Mouse (Mus musculus): ENCODE measurements around the gene Trir. TPM values are rescaled to one million over a fixed set of nuclear protein-coding genes. Genes with fewer than 3 reads are reported as not detected.

The Trir gene
- total RNA-seq, 2 experiments from 2014 or later = 94.0 to 98.0 TPM

Small RNAs within 50 kb of the gene (microRNA-seq; reads per million reads assigned to microRNA genes)
- 0.50 to 0.95 reads per million in 2 experiments for gene Mir7070

Other genes with a start within 250 kb of the Trir start
- gene Nfix, start 226.5 kb upstream of the Trir start, total RNA-seq (2021) = 100 to 1,000 TPM; 598 to 734 TPM
- gene Dand5, start 204.0 kb upstream of the Trir start, total RNA-seq (2021) = 1 to 10 TPM; 5.8 to 7.3 TPM
- gene Gadd45gip1, start 195.3 kb upstream of the Trir start, total RNA-seq (2021) = 10 to 100 TPM; 30.3 to 33.4 TPM
- gene Rad23a, start 186.2 kb upstream of the Trir start, total RNA-seq (2021) = 100 to 1,000 TPM; 124 to 130 TPM
- gene Calr, start 179.9 kb upstream of the Trir start, total RNA-seq (2021) = 100 to 1,000 TPM; 234 to 286 TPM
- gene Farsa, start 169.8 kb upstream of the Trir start, total RNA-seq (2021) = 10 to 100 TPM; 29.7 to 31.4 TPM
- gene Syce2, start 154.7 kb upstream of the Trir start, total RNA-seq (2021) = 1 to 10 TPM; 4.7 to 5.2 TPM
- gene Gcdh, start 132.9 kb upstream of the Trir start, total RNA-seq (2021) = 10 to 100 TPM; 21.1 to 24.1 TPM
- gene Klf1, start 124.9 kb upstream of the Trir start, total RNA-seq (2021) = under 1 TPM in 1 of 2 experiments, not detected in 1; 0.84 TPM
- gene Dnase2a, start 118.3 kb upstream of the Trir start, total RNA-seq (2021) = 1 to 10 TPM; 5.7 to 6.2 TPM
- gene Mast1, start 89.5 kb upstream of the Trir start, total RNA-seq (2021) = under 1 TPM; 0.20 to 0.45 TPM
- not detected for gene Rtbdn, start 79.8 kb upstream of the Trir start, total RNA-seq (2021)
- not detected for gene Gm49661, start 57.4 kb upstream of the Trir start, total RNA-seq (2021)
- gene Prdx2, start 57.2 kb upstream of the Trir start, total RNA-seq (2021) = 100 to 1,000 TPM; 260 to 267 TPM
- gene Rnaseh2a, start 57.1 kb upstream of the Trir start, total RNA-seq (2021) = 10 to 100 TPM; 26.7 to 36.8 TPM
- gene Junb, start 48.1 kb upstream of the Trir start, total RNA-seq (2021) = 1 to 10 TPM; 5.8 to 8.9 TPM
- gene Hook2, start 36.2 kb upstream of the Trir start, total RNA-seq (2021) = 1 to 10 TPM; 2.3 to 2.7 TPM
- gene Best2, start 12.3 kb upstream of the Trir start, total RNA-seq (2021) = not detected
- 10 to 100 TPM; 47.4 to 47.8 TPM for gene Asna1, start 1.5 kb upstream of the Trir start, total RNA-seq (2021)
- gene Tnpo2, start 10.1 kb downstream of the Trir start, total RNA-seq (2021) = 10 to 100 TPM; 27.7 to 35.6 TPM
- 1 to 10 TPM; 5.5 to 7.5 TPM for gene Fbxw9, start 33.2 kb downstream of the Trir start, total RNA-seq (2021)
- not detected for gene Gm5741, start 41.2 kb downstream of the Trir start, total RNA-seq (2021)
- gene Dhps, start 44.9 kb downstream of the Trir start, total RNA-seq (2021) = 10 to 100 TPM; 20.6 to 22.1 TPM
- gene Wdr83os, start 53.9 kb downstream of the Trir start, total RNA-seq (2021) = 10 to 100 TPM; 41.1 to 48.0 TPM
- gene Wdr83, start 54.5 kb downstream of the Trir start, total RNA-seq (2021) = 10 to 100 TPM; 18.2 to 21.6 TPM
- 10 to 100 TPM; 16.6 to 20.9 TPM for gene Man2b1, start 56.4 kb downstream of the Trir start, total RNA-seq (2021)
- 1 to 10 TPM in 1 of 2 experiments, under 1 TPM in 1; 0.79 to 1.0 TPM for gene Zfp791, start 96.3 kb downstream of the Trir start, total RNA-seq (2021)
- gene Cks1brt, start 125.1 kb downstream of the Trir start, total RNA-seq (2021) = not detected
- gene Olfr371, start 199.2 kb downstream of the Trir start, total RNA-seq (2021) = not detected